In genomic region chr1:156241713-156242348, GRCm38 (mm10) we compare ENCODE assay signal across 9 mouse cellular contexts. TPM values are rescaled to one million over a fixed set of nuclear protein-coding genes. Genes with fewer than 3 reads are reported as not detected.
A peak's percentile ranks its signal among the peaks of the same experiment; 100 is the strongest.
DNase-seq lines count a peak whose midpoint lies in the region; ATAC-seq and TF ChIP-seq lines count a peak whose summit lies in the region.
"Had no signal": no experiment of that assay in that cellular context is flagged by ENCODE, and none has a peak within 500 bp of the region (broad histone marks: within the 10 kb centered on the region; RNA-seq: fewer than 3 reads in every experiment).

No protein-coding gene starts in this region.

- 0 out of 2 replicates have a peak, but pooled peaks cover 9% of the 10 kb centered on the region for H3K27me3 ChIP-seq in heart, embryonic 12.5 days (replicated peaks)
- H3K27me3 ChIP-seq in MEL (ENCODE audit: control insufficient read depth in 1 of 2, insufficient read depth in 2 of 2, low read length in 2 of 2) = no peaks in the 10 kb centered on the region
- no peaks in the 10 kb centered on the region for H3K27me3 ChIP-seq in splenic B cell, adult 2 months (ENCODE audit: control insufficient read depth, insufficient read depth, low read length, poor library complexity, severe bottlenecking)
- H3K27me3 ChIP-seq: embryonic facial prominence, embryonic 12.5 days had no signal

- peak; percentile 68 to 79 for DNase-seq in heart, postnatal 10 days
- peak; percentile 83 for DNase-seq in MEL (ENCODE audit: low read depth, low spot score)
- DNase-seq in cerebellum, adult 8-10 months = peak; percentile 14
- DNase-seq in liver = peak; percentile 73
- DNase-seq in neural tube, embryonic 10.5 days (ENCODE audit: extremely low spot score, low spot score) = peak; percentile 46
- DNase-seq in splenic B cell, adult 2 months (ENCODE audit: low read depth, low spot score) = peak; percentile 69

- TF ChIP-seq EP300 in MEL (IDR thresholded peaks at IDR 0.05; ENCODE audit: low read depth in 1 of 2, low read length in 2 of 2) = no peak

- TF ChIP-seq CTCF in MEL (IDR thresholded peaks at IDR 0.05 in 2 of 3, conservative IDR thresholded peaks at IDR 0.05 in 1 of 3; ENCODE audit: control insufficient read depth in 1 of 3, insufficient read depth in 1 of 3, low read depth in 2 of 3, low read length in 3 of 3, poor library complexity in 1 of 3, severe bottlenecking in 1 of 3) = peak; percentile 61 to 71 (median 62)

- no peaks in the 10 kb centered on the region for H3K79me2 ChIP-seq in MEL (ENCODE audit: control insufficient read depth, insufficient read depth, low read length, poor library complexity)

- H3K36me3 ChIP-seq in heart, embryonic 12.5 days = no peaks in the 10 kb centered on the region
- no peaks in the 10 kb centered on the region; a peak in 1 of 4 replicates for H3K36me3 ChIP-seq in MEL (ENCODE audit: control insufficient read depth in 1 of 2, insufficient read depth in 2 of 2, low read length in 2 of 2)
- no peaks in the 10 kb centered on the region for H3K36me3 ChIP-seq in splenic B cell, adult 2 months (ENCODE audit: control insufficient read depth, insufficient read depth, low read length, poor library complexity, severe bottlenecking)
- H3K36me3 ChIP-seq: embryonic facial prominence, embryonic 12.5 days had no signal

- no peak for TF ChIP-seq POLR2A in MEL (IDR thresholded peaks at IDR 0.05; ENCODE audit: control insufficient read depth in 1 of 2, insufficient read depth in 1 of 2, low read depth in 1 of 2, low read length in 2 of 2, poor library complexity in 1 of 2)

- H3K4me3 ChIP-seq in heart, embryonic 12.5 days = no peak overlapping the region
- peak overlapping the region in 1 of 2 experiments; percentile 18; a peak in 1 of 4 replicates for H3K4me3 ChIP-seq in MEL (ENCODE audit: control insufficient read depth in 1 of 2, insufficient read depth in 1 of 2, low read depth in 2 of 2, low read length in 2 of 2)
- H3K4me3 ChIP-seq: embryonic facial prominence, embryonic 12.5 days had no signal

- no peaks in the 10 kb centered on the region for H3K4me1 ChIP-seq in heart, embryonic 12.5 days (replicated peaks)
- no peaks in the 10 kb centered on the region for H3K4me1 ChIP-seq in MEL (ENCODE audit: control insufficient read depth in 1 of 2, insufficient read depth in 2 of 2, low read length in 2 of 2)
- H3K4me1 ChIP-seq: embryonic facial prominence, embryonic 12.5 days had no signal

- H3K27ac ChIP-seq in heart, embryonic 12.5 days (ENCODE audit: poor library complexity, severe bottlenecking) = no peak overlapping the region
- H3K27ac ChIP-seq in MEL (ENCODE audit: control insufficient read depth, low read depth, low read length) = no peak overlapping the region
- H3K27ac ChIP-seq: embryonic facial prominence, embryonic 12.5 days had no signal

- H3K9me3 ChIP-seq in heart, embryonic 12.5 days (replicated peaks) = no peaks in the 10 kb centered on the region
- H3K9me3 ChIP-seq in MEL (replicated peaks; ENCODE audit: insufficient read depth, low read length) = no peaks in the 10 kb centered on the region
- H3K9me3 ChIP-seq: embryonic facial prominence, embryonic 12.5 days had no signal

- intact Hi-C loops in heart, postnatal 10 days (cut with DNase I) = loop anchor here (1.0 to 2.0 kb wide), 2 partner anchors 156 to 199 kb away; no protein-coding TSS in a partner anchor

- TF ChIP-seq RAD21 in MEL (IDR thresholded peaks at IDR 0.05; ENCODE audit: low read depth, low read length) = peak; percentile 78

- H3K4me2 ChIP-seq in heart, embryonic 12.5 days = no peak overlapping the region
- H3K4me2 ChIP-seq: embryonic facial prominence, embryonic 12.5 days had no signal

- 10% methylated on average over 14 of the region's 14 CpGs for WGBS in heart, embryonic 12.5 days

- no peak for ATAC-seq in heart, embryonic 12.5 days (ENCODE audit: insufficient number of reproducible peaks, low FRiP score)
- peak; percentile 89 for ATAC-seq in granulocyte monocyte progenitor cell, adult 5-6 weeks (replicated peaks; ENCODE audit: poor library complexity, severe bottlenecking)

- no peak overlapping the region for H3K9ac ChIP-seq in heart, embryonic 12.5 days
- 0 out of 2 replicates have a peak overlapping the region, but pooled peaks have one; percentile 14 for H3K9ac ChIP-seq in MEL (ENCODE audit: control insufficient read depth, low read depth, low read length, poor library complexity, severe bottlenecking)
- H3K9ac ChIP-seq: embryonic facial prominence, embryonic 12.5 days had no signal

TF ChIP-seq in MEL, 35 proteins besides CTCF, POLR2A, EP300 and RAD21:
- TF ChIP-seq ZC3H11A (IDR thresholded peaks at IDR 0.05; ENCODE audit: low read depth, low read length) = peak; percentile 58
- peak; percentile 76 for TF ChIP-seq SMC3 (IDR thresholded peaks at IDR 0.05; ENCODE audit: low read depth, low read length)
- TF ChIP-seq MYB (IDR thresholded peaks at IDR 0.05; ENCODE audit: low read depth, low read length) = no peak
TF ChIP-seq in MEL: peak in this region for 2.

RNA-seq across cellular contexts. Expression of gene Fam163a, which starts 37.0 kb away (rescaled TPM):
- total RNA-seq in heart, postnatal 10 days (2021) = under 1 TPM; 0.17 TPM
- polyA plus RNA-seq in heart, embryonic 12.5 days (2016; fragmentation: Nextera tagmentation; extraction: Ambion mirVana) = 3.0 and 3.6 TPM in 2 replicates
- total RNA-seq in MEL (2012; rRNA removed) = not detected in 2 replicates
- not detected for polyA plus RNA-seq in MEL (2012; ENCODE audit: insufficient read depth in 1 of 2, insufficient read length in 2 of 2, low read depth in 1 of 2, low replicate concordance in 2 of 2, missing spikeins in 1 of 2)
- not detected in 2 replicates for total RNA-seq in granulocyte monocyte progenitor cell, adult 5-6 weeks (2014; fragmentation: Nextera tagmentation)
- total RNA-seq in granulocyte monocyte progenitor cell, adult 5-6 weeks (2017) = not detected in 2 replicates

Comparison
In these comparisons a context has a peak if more than half of its experiments do, and no peak if none do; other contexts are left out.
1. DNase-seq: peak in every context shown above with its lines; median percentile 83 in MEL; 74 in heart, postnatal 10 days; 73 in liver; 69 in splenic B cell, adult 2 months; 46 in neural tube, embryonic 10.5 days; 14 in cerebellum, adult 8-10 months.